Mouse (Mus musculus): ENCODE measurements around the gene Mmab. TPM values are rescaled to one million over a fixed set of nuclear protein-coding genes. Genes with fewer than 3 reads are reported as not detected.

The Mmab gene
- polyA plus RNA-seq, 1 experiment from 2014 or later = 20.3 TPM

- no peak for ATAC-seq (replicated peaks)
- WGBS = 60% methylated on average over 5 of the region's 5 CpGs
Measured at GRCm38 (mm10) chr5:114423961-114424360, 19.9 kb downstream of the Mmab start.

GRCm38 (mm10) chr5:114422591-114422990 is 21.3 kb downstream of the Mmab start:
- WGBS = 47% methylated on average over 5 of the region's 5 CpGs
- Histone ChIP-seq H3K4me1 (peaks cover 9% of the 10 kb centered on the region), H3K4me2 (replicated peaks) (no peak overlapping the region), H3K27ac (replicated peaks) (no peak overlapping the region), H3K9ac (replicated peaks) (no peak overlapping the region), H3K36me3 (peaks cover 34% of the 10 kb centered on the region), H3K9me3 (no peaks in the 10 kb centered on the region), H3K27me3 (no peaks in the 10 kb centered on the region), H3K4me3 (no peak overlapping the region)
- ATAC-seq (replicated peaks) = no peak

More at GRCm38 (mm10) chr5:114423961-114424360, 19.9 kb downstream of the Mmab start:
- peaks cover 20% of the 10 kb centered on the region for H3K36me3 ChIP-seq
- no peak overlapping the region for H3K27ac ChIP-seq (replicated peaks)
- no peak overlapping the region for H3K9ac ChIP-seq (replicated peaks)
- H3K27me3 ChIP-seq = no peaks in the 10 kb centered on the region
- H3K4me1 ChIP-seq = peaks cover 9% of the 10 kb centered on the region
- no peaks in the 10 kb centered on the region for H3K9me3 ChIP-seq
- H3K4me2 ChIP-seq (replicated peaks) = no peak overlapping the region
- no peak overlapping the region for H3K4me3 ChIP-seq

GRCm38 (mm10) chr5:114421561-114422298 is 22.1 kb downstream of the Mmab start:
- Histone ChIP-seq H3K36me3 (peaks cover 42% of the 10 kb centered on the region), H3K4me2 (replicated peaks) (no peak overlapping the region), H3K4me3 (no peak overlapping the region), H3K27ac (replicated peaks) (no peak overlapping the region), H3K27me3 (no peaks in the 10 kb centered on the region), H3K9ac (replicated peaks) (no peak overlapping the region), H3K9me3 (no peaks in the 10 kb centered on the region), H3K4me1 (peaks cover 7% of the 10 kb centered on the region)
- ATAC-seq (replicated peaks) = no peak
- 83% methylated on average over 11 of the region's 11 CpGs for whole genome bisulfite sequencing

DNA sequence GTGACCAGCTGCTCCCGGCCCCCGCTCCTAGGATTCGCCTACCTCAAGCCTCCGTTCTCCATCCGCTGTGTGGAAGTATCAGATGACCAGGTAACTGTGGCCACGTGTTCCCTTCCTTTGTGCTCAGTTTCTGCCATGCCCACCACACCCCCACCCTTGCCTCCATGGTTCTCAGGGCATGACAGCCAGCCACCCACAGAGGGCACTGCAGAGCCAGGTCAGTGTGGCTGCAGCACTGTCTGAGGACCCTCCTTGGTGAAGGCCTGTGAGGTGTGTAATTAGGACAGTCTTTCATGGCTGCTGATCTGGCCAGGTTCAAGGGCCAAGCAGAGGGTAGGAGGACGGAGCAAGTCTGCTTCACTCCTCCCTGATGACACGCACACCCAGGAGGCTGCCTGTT is 25.3 kb downstream of the Mmab start:
- ATAC-seq (replicated peaks) = no peak
- Histone ChIP-seq H3K9ac (replicated peaks) (no peak overlapping the region), H3K27ac (replicated peaks) (no peak overlapping the region), H3K4me3 (no peak overlapping the region), H3K9me3 (no peaks in the 10 kb centered on the region), H3K4me2 (replicated peaks) (no peak overlapping the region), H3K4me1 (peaks cover under 1% of the 10 kb centered on the region; the same call in 1 of the 2 replicates), H3K36me3 (peaks cover 74% of the 10 kb centered on the region), H3K27me3 (no peaks in the 10 kb centered on the region)
- 81% methylated on average over 8 of the region's 8 CpGs for WGBS

- H3K27ac ChIP-seq (replicated peaks) = no peak overlapping the region
- H3K4me1 ChIP-seq = no peaks in the 10 kb centered on the region
- H3K9me3 ChIP-seq = no peaks in the 10 kb centered on the region
- WGBS = 91% methylated on average over 8 of the region's 8 CpGs
- no peaks in the 10 kb centered on the region for H3K27me3 ChIP-seq
- H3K36me3 ChIP-seq = peaks cover 91% of the 10 kb centered on the region
- H3K4me3 ChIP-seq = no peak overlapping the region
- H3K4me2 ChIP-seq (replicated peaks) = no peak overlapping the region
- no peak for ATAC-seq (replicated peaks)
- no peak overlapping the region for H3K9ac ChIP-seq (replicated peaks)
Measured at GRCm38 (mm10) chr5:114416855-114417254, 27.0 kb downstream of the Mmab start.

- Histone ChIP-seq H3K9me3 (no peaks in the 10 kb centered on the region), H3K36me3 (peaks cover 99% of the 10 kb centered on the region), H3K27ac (replicated peaks) (no peak overlapping the region), H3K9ac (replicated peaks) (no peak overlapping the region), H3K4me2 (replicated peaks) (no peak overlapping the region), H3K4me1 (no peaks in the 10 kb centered on the region), H3K27me3 (no peaks in the 10 kb centered on the region), H3K4me3 (no peak overlapping the region)
- whole genome bisulfite sequencing = 97% methylated on average over 5 of the region's 5 CpGs
- ATAC-seq (replicated peaks) = no peak
Measured at GRCm38 (mm10) chr5:114415606-114416005, 28.3 kb downstream of the Mmab start.

GRCm38 (mm10) chr5:114413067-114413735 is 30.7 kb downstream of the Mmab start:
- H3K4me2 ChIP-seq (replicated peaks) = no peak overlapping the region
- no peak overlapping the region for H3K27ac ChIP-seq (replicated peaks)
- H3K4me3 ChIP-seq = no peak overlapping the region
- H3K9me3 ChIP-seq = no peaks in the 10 kb centered on the region
- no peaks in the 10 kb centered on the region for H3K4me1 ChIP-seq
- H3K36me3 ChIP-seq = peaks cover 100% of the 10 kb centered on the region
- H3K27me3 ChIP-seq = no peaks in the 10 kb centered on the region
- ATAC-seq (replicated peaks) = no peak
- H3K9ac ChIP-seq (replicated peaks) = no peak overlapping the region
- 87% methylated on average over 16 of the region's 16 CpGs for WGBS

DNA sequence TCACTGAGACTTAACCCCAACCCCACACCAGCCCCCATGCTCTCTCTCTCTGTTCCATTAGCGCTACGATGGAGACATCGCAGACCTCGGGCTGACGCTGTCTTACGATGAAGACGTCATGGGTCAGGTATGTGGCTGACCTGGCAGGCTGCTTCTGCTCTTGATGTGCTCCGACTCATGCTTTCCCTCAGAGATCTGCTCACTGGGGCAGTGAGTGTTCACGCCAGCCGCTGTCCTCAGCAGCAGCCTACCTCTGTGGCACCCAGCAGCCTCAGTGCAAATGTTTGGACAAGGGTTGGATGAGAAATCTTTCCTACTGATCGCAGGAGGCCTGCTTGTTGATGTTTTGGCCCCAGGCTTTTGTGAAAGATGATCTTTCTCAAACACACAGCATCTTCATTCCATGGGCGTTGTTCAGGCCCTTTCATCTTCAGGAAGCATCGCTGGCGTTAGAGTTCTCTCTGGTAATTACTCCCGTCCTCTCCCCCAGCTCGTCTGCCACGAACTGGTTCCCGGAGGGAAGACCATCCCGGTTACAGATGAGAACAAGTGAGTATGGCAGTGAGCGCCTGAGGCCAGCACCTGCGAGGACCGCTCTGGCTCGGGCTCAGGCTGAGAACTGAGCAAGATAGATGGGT is 31.4 kb downstream of the Mmab start:
- H3K36me3 ChIP-seq = peaks cover 100% of the 10 kb centered on the region
- 88% methylated on average over 23 of the region's 23 CpGs for WGBS
- no peak for ATAC-seq (replicated peaks)
- no peak overlapping the region for H3K4me3 ChIP-seq
- no peaks in the 10 kb centered on the region for H3K4me1 ChIP-seq
- H3K4me2 ChIP-seq (replicated peaks) = no peak overlapping the region
- H3K27ac ChIP-seq (replicated peaks) = no peak overlapping the region
- no peaks in the 10 kb centered on the region for H3K27me3 ChIP-seq
- no peak overlapping the region for H3K9ac ChIP-seq (replicated peaks)
- no peaks in the 10 kb centered on the region for H3K9me3 ChIP-seq

DNA sequence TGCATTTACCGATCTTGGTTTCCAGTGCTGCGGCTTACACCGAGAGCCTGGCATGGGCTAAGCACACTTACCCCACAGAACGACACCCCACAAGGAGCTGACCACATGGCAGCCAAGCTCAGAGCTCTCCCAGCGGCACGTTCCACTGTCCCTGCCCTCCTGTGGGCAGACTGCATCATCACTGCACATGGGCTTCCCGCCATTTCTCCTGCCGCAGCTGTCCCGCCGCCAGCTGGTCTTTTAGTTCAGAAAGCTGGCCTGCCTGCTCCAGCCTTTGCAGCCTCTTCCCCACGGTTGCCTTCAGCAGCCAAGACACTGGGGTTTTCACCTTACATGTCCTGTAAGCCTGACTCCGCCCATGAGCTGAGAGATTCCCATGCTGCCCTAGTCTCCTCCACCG is 33.4 kb downstream of the Mmab start:
- Histone ChIP-seq H3K4me3 (no peak overlapping the region), H3K9me3 (no peaks in the 10 kb centered on the region), H3K4me1 (no peaks in the 10 kb centered on the region), H3K4me2 (replicated peaks) (no peak overlapping the region), H3K9ac (replicated peaks) (no peak overlapping the region), H3K27ac (replicated peaks) (no peak overlapping the region), H3K36me3 (peaks cover 99% of the 10 kb centered on the region), H3K27me3 (no peaks in the 10 kb centered on the region)
- no peak for ATAC-seq (replicated peaks)
- WGBS = 85% methylated on average over 13 of the region's 13 CpGs

GRCm38 (mm10) chr5:114408846-114409245 is 35.0 kb downstream of the Mmab start:
- peaks cover 99% of the 10 kb centered on the region for H3K36me3 ChIP-seq
- H3K4me1 ChIP-seq = no peaks in the 10 kb centered on the region
- no peak overlapping the region for H3K4me3 ChIP-seq
- no peaks in the 10 kb centered on the region for H3K27me3 ChIP-seq
- H3K27ac ChIP-seq (replicated peaks) = no peak overlapping the region
- H3K4me2 ChIP-seq (replicated peaks) = no peak overlapping the region
- no peak for ATAC-seq (replicated peaks)
- no peak overlapping the region for H3K9ac ChIP-seq (replicated peaks)
- H3K9me3 ChIP-seq = no peaks in the 10 kb centered on the region
- WGBS = 94% methylated on average over 11 of the region's 11 CpGs

GRCm38 (mm10) chr5:114407810-114408209 is 36.0 kb downstream of the Mmab start:
- H3K4me3 ChIP-seq = no peak overlapping the region
- H3K9ac ChIP-seq (replicated peaks) = no peak overlapping the region
- H3K4me1 ChIP-seq = no peaks in the 10 kb centered on the region
- 92% methylated on average over 9 of the region's 9 CpGs for WGBS
- H3K9me3 ChIP-seq = no peaks in the 10 kb centered on the region
- H3K36me3 ChIP-seq = peaks cover 99% of the 10 kb centered on the region
- no peak for ATAC-seq (replicated peaks)
- H3K27me3 ChIP-seq = no peaks in the 10 kb centered on the region
- H3K27ac ChIP-seq (replicated peaks) = no peak overlapping the region
- H3K4me2 ChIP-seq (replicated peaks) = no peak overlapping the region

- no peak for ATAC-seq (replicated peaks)
Measured at GRCm38 (mm10) chr5:114407269-114407668, 36.6 kb downstream of the Mmab start.

More at GRCm38 (mm10) chr5:114407269-114407668, 36.6 kb downstream of the Mmab start:
- H3K36me3 ChIP-seq = peaks cover 99% of the 10 kb centered on the region
- 84% methylated on average over 10 of the region's 10 CpGs for WGBS
- no peaks in the 10 kb centered on the region for H3K27me3 ChIP-seq
- H3K27ac ChIP-seq (replicated peaks) = no peak overlapping the region
- no peak overlapping the region for H3K4me2 ChIP-seq (replicated peaks)
- H3K4me1 ChIP-seq = no peaks in the 10 kb centered on the region
- no peak overlapping the region for H3K4me3 ChIP-seq
- H3K9me3 ChIP-seq = no peaks in the 10 kb centered on the region
- H3K9ac ChIP-seq (replicated peaks) = no peak overlapping the region
